Mouse (Mus musculus): Measurements from ENCODE around the gene Npepl1. TPM values are rescaled to one million over a fixed set of nuclear protein-coding genes. Genes with fewer than 3 reads are reported as not detected.
A peak's percentile ranks its signal among the peaks of the same experiment; 100 is the strongest.

Npepl1 gene
- polyA plus RNA-seq, 1 experiment from 2014 or later, result 52.6 TPM

- peak; percentile 61 for ATAC-seq
- Histone ChIP-seq H3K27me3 (replicated peaks) (no peaks in the 10 kb centered on the region), H3K4me2 (replicated peaks) (no peak overlapping the region), H3K4me1 (replicated peaks) (no peaks in the 10 kb centered on the region), H3K4me3 (replicated peaks) (no peak overlapping the region), H3K36me3 (peaks cover 28% of the 10 kb centered on the region), H3K9ac (no peak overlapping the region), H3K9me3 (no peaks in the 10 kb centered on the region), H3K27ac (no peak overlapping the region)
- WGBS, result 70% methylated on average over 16 of the region's 16 CpGs
Observed at GRCm38 (mm10) chr2:174116929-174117328, 6.8 kb downstream of the Npepl1 start.

- Histone ChIP-seq H3K4me1 (replicated peaks) (no peaks in the 10 kb centered on the region), H3K27me3 (replicated peaks) (no peaks in the 10 kb centered on the region), H3K9me3 (no peaks in the 10 kb centered on the region), H3K9ac (no peak overlapping the region), H3K27ac (no peak overlapping the region), H3K4me3 (replicated peaks) (no peak overlapping the region), H3K36me3 (peaks cover 33% of the 10 kb centered on the region), H3K4me2 (replicated peaks) (no peak overlapping the region)
- 61% methylated on average over 11 of the region's 11 CpGs for WGBS
- ATAC-seq, result no peak
Observed at GRCm38 (mm10) chr2:174118141-174118540, 8.0 kb downstream of the Npepl1 start.

- Histone ChIP-seq H3K27me3 (replicated peaks) (no peaks in the 10 kb centered on the region), H3K4me1 (replicated peaks) (no peaks in the 10 kb centered on the region), H3K9ac (no peak overlapping the region), H3K4me3 (replicated peaks) (no peak overlapping the region), H3K27ac (no peak overlapping the region), H3K9me3 (no peaks in the 10 kb centered on the region), H3K36me3 (peaks cover 37% of the 10 kb centered on the region), H3K4me2 (replicated peaks) (no peak overlapping the region)
- WGBS, result 91% methylated on average over 11 of the region's 11 CpGs
- ATAC-seq, result no peak
Observed at GRCm38 (mm10) chr2:174119259-174119658, 9.1 kb downstream of the Npepl1 start.

GRCm38 (mm10) chr2:174120631-174121030, 10.5 kb downstream of the Npepl1 start:
- Histone ChIP-seq H3K4me2 (replicated peaks) (no peak overlapping the region), H3K36me3 (peaks cover 41% of the 10 kb centered on the region), H3K4me3 (replicated peaks) (no peak overlapping the region), H3K9ac (no peak overlapping the region), H3K9me3 (no peaks in the 10 kb centered on the region), H3K27me3 (replicated peaks) (no peaks in the 10 kb centered on the region), H3K27ac (no peak overlapping the region), H3K4me1 (replicated peaks) (no peaks in the 10 kb centered on the region)
- 91% methylated on average over 19 of the region's 19 CpGs for WGBS
- no peak for ATAC-seq

GRCm38 (mm10) chr2:174121411-174121947, 11.3 kb downstream of the Npepl1 start:
- WGBS, result 81% methylated on average over 12 of the region's 12 CpGs
- Histone ChIP-seq H3K4me3 (replicated peaks) (no peak overlapping the region), H3K36me3 (peaks cover 41% of the 10 kb centered on the region), H3K9ac (no peak overlapping the region), H3K4me2 (replicated peaks) (no peak overlapping the region), H3K27ac (no peak overlapping the region), H3K27me3 (replicated peaks) (no peaks in the 10 kb centered on the region), H3K9me3 (no peaks in the 10 kb centered on the region), H3K4me1 (replicated peaks) (0 out of 2 replicates have a peak, but pooled peaks cover under 1% of the 10 kb centered on the region)
- no peak for ATAC-seq

GRCm38 (mm10) chr2:174122331-174122730, 12.2 kb downstream of the Npepl1 start:
- no peak overlapping the region for H3K9ac ChIP-seq
- H3K27me3 ChIP-seq (replicated peaks), result no peaks in the 10 kb centered on the region
- H3K4me2 ChIP-seq (replicated peaks), result no peak overlapping the region
- no peak overlapping the region for H3K27ac ChIP-seq
- 0 out of 2 replicates have a peak, but pooled peaks cover 8% of the 10 kb centered on the region for H3K4me1 ChIP-seq (replicated peaks)
- no peak for ATAC-seq
- H3K36me3 ChIP-seq, result peaks cover 34% of the 10 kb centered on the region
- H3K9me3 ChIP-seq, result no peaks in the 10 kb centered on the region
- H3K4me3 ChIP-seq (replicated peaks), result no peak overlapping the region
- whole genome bisulfite sequencing, result 96% methylated on average over 2 of the region's 2 CpGs

GRCm38 (mm10) chr2:174123731-174124130, 13.6 kb downstream of the Npepl1 start:
- no peak overlapping the region for H3K4me2 ChIP-seq (replicated peaks)
- H3K9ac ChIP-seq, result no peak overlapping the region
- peaks cover 34% of the 10 kb centered on the region for H3K36me3 ChIP-seq
- H3K9me3 ChIP-seq, result no peaks in the 10 kb centered on the region
- no peak for ATAC-seq
- 0 out of 2 replicates have a peak, but pooled peaks cover 8% of the 10 kb centered on the region for H3K4me1 ChIP-seq (replicated peaks)
- WGBS, result 92% methylated on average over 3 of the region's 3 CpGs
- no peaks in the 10 kb centered on the region for H3K27me3 ChIP-seq (replicated peaks)
- no peak overlapping the region for H3K4me3 ChIP-seq (replicated peaks)
- no peak overlapping the region for H3K27ac ChIP-seq

GRCm38 (mm10) chr2:174126522-174127375, 16.6 kb downstream of the Npepl1 start:
- ATAC-seq, result peak; percentile 75
- Histone ChIP-seq H3K9ac (no peak overlapping the region), H3K27me3 (replicated peaks) (no peaks in the 10 kb centered on the region), H3K27ac (no peak overlapping the region), H3K4me2 (replicated peaks) (peak overlapping the region; percentile 26), H3K4me3 (replicated peaks) (no peak overlapping the region), H3K9me3 (no peaks in the 10 kb centered on the region), H3K4me1 (replicated peaks) (0 out of 2 replicates have a peak, but pooled peaks cover 8% of the 10 kb centered on the region), H3K36me3 (peaks cover 18% of the 10 kb centered on the region)
- WGBS, result 11% methylated on average over 19 of the region's 21 CpGs

GRCm38 (mm10) chr2:174127376-174127713, 17.2 kb downstream of the Npepl1 start:
- Histone ChIP-seq H3K27ac (no peak overlapping the region), H3K9me3 (no peaks in the 10 kb centered on the region), H3K9ac (no peak overlapping the region), H3K4me3 (replicated peaks) (no peak overlapping the region), H3K27me3 (replicated peaks) (no peaks in the 10 kb centered on the region), H3K36me3 (peaks cover 17% of the 10 kb centered on the region), H3K4me1 (replicated peaks) (0 out of 2 replicates have a peak, but pooled peaks cover 8% of the 10 kb centered on the region), H3K4me2 (replicated peaks) (peak overlapping the region; percentile 26; the same call in 1 of the 2 replicates)
- no peak for ATAC-seq
- 42% methylated on average over 6 of the region's 6 CpGs for WGBS

GRCm38 (mm10) chr2:174128926-174129325, 18.8 kb downstream of the Npepl1 start:
- no peak for ATAC-seq
- no peaks in the 10 kb centered on the region for H3K9me3 ChIP-seq

GRCm38 (mm10) chr2:174130468-174131097, 20.4 kb downstream of the Npepl1 start:
- no peak overlapping the region for H3K27ac ChIP-seq
- ATAC-seq, result no peak
- H3K4me2 ChIP-seq (replicated peaks), result no peak overlapping the region
- H3K36me3 ChIP-seq, result no peaks in the 10 kb centered on the region
- no peaks in the 10 kb centered on the region for H3K9me3 ChIP-seq
- H3K9ac ChIP-seq, result no peak overlapping the region
- WGBS, result 82% methylated on average over 8 of the region's 8 CpGs
- no peaks in the 10 kb centered on the region for H3K27me3 ChIP-seq (replicated peaks)
- 0 out of 2 replicates have a peak, but pooled peaks cover 8% of the 10 kb centered on the region for H3K4me1 ChIP-seq (replicated peaks)
- H3K4me3 ChIP-seq (replicated peaks), result no peak overlapping the region

More at GRCm38 (mm10) chr2:174128926-174129325, 18.8 kb downstream of the Npepl1 start:
- H3K27ac ChIP-seq, result no peak overlapping the region
- H3K4me3 ChIP-seq (replicated peaks), result no peak overlapping the region
- H3K4me2 ChIP-seq (replicated peaks), result no peak overlapping the region
- H3K4me1 ChIP-seq (replicated peaks), result 0 out of 2 replicates have a peak, but pooled peaks cover 8% of the 10 kb centered on the region
- H3K36me3 ChIP-seq, result peaks cover 7% of the 10 kb centered on the region
- WGBS, result 89% methylated on average over 6 of the region's 6 CpGs
- H3K27me3 ChIP-seq (replicated peaks), result no peaks in the 10 kb centered on the region
- H3K9ac ChIP-seq, result no peak overlapping the region

- 66% methylated on average over 8 of the region's 8 CpGs for WGBS
Observed at GRCm38 (mm10) chr2:174132413-174132969, 22.3 kb downstream of the Npepl1 start.

More at GRCm38 (mm10) chr2:174132413-174132969, 22.3 kb downstream of the Npepl1 start:
- Histone ChIP-seq H3K4me2 (replicated peaks) (no peak overlapping the region), H3K9ac (no peak overlapping the region), H3K4me3 (replicated peaks) (no peak overlapping the region), H3K27ac (no peak overlapping the region), H3K36me3 (no peaks in the 10 kb centered on the region), H3K27me3 (replicated peaks) (no peaks in the 10 kb centered on the region), H3K9me3 (no peaks in the 10 kb centered on the region), H3K4me1 (replicated peaks) (no peaks in the 10 kb centered on the region)
- ATAC-seq, result peak; percentile 53

Measured in intestine, embryonic 15.5 days (tissue).